Mouse (Mus musculus) ES-Bruce4 (cell line): ENCODE data around the gene Trim60.

Experiments used
- CTCF ChIP-seq: IDR thresholded peaks from one replicate; pipeline ENCODE4 v1.8.1; 2011; ENCODE audit warnings: low read depth, low read length
- EP300 ChIP-seq: IDR thresholded peaks from 2 replicates; pipeline ENCODE4 v1.6.1; 2011; ENCODE audit warnings: low read depth, low read length; ENCODE audit not compliant: insufficient read depth
- POLR2A ChIP-seq: IDR thresholded peaks from one replicate; pipeline ENCODE4 v1.8.1; 2011; ENCODE audit warnings: low read length; ENCODE audit not compliant: insufficient read depth

GRCm38 (mm10) chr8:64952101-64952500, 66.3 kb downstream of the Trim60 start:
- TF ChIP-seq CTCF (no peak), POLR2A (no peak), EP300 (no peak)
